Mouse (Mus musculus): Measurements from ENCODE around the gene Cacnb1. TPM values are rescaled to one million over a fixed set of nuclear protein-coding genes. Genes with fewer than 3 reads are reported as not detected.

The Cacnb1 gene
- total RNA-seq, 1 experiment: 6.2 TPM

DNA sequence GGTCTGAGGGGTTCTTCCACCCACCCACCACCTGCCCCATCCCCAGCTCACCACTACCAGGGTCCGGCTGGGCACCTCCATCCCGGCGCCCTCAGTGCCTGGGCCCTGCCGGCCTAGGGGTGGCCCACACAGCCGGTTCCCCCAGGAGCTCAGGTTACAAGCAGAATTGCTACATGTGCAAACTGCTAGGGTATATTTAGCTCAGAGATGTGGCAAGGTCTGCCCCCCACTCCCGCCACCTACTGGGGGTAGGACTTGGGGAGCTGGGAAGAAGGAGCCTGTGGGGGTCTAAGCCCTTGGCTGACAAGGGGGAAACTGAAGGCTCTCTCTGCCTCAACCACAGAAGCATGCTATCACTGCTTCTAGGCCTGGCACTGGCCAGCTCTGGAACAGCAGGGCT is 4.6 kb downstream of the Cacnb1 start:
- peaks cover 3 to 27% of the 10 kb centered on the region in 2 experiments; a peak in 2 of 4 replicates for H3K4me1 ChIP-seq (ENCODE audit: control insufficient read depth in 2 of 2, insufficient read depth in 2 of 2, low read length in 2 of 2, poor library complexity in 1 of 2)
- no peak overlapping the region for H3K9ac ChIP-seq (ENCODE audit: insufficient read depth, low read depth, low read length, poor library complexity, severe bottlenecking)
- in situ Hi-C loops (cut with MboI; ENCODE audit: low sequenced_read_pairs in 2 of 2, unreplicated experiment in 2 of 2): no loop called here
- no peak overlapping the region for H3K27ac ChIP-seq (ENCODE audit: insufficient read depth, low read depth, low read length, poor library complexity, severe bottlenecking)
- no peaks in the 10 kb centered on the region for H3K9me3 ChIP-seq (ENCODE audit: control insufficient read depth, insufficient read depth, low read depth, low read length)
- TF ChIP-seq MAFK (IDR thresholded peaks at IDR 0.05; ENCODE audit: insufficient read depth, low read depth, low read length) (no peak), ZC3H11A (IDR thresholded peaks at IDR 0.05; ENCODE audit: borderline replicate concordance, low read depth, low read length) (no peak), CHD2 (IDR thresholded peaks at IDR 0.05; ENCODE audit: low read depth, low read length) (no peak), ZNF384 (IDR thresholded peaks at IDR 0.05; ENCODE audit: low read depth, low read length) (no peak), HCFC1 (IDR thresholded peaks at IDR 0.05; ENCODE audit: borderline replicate concordance, insufficient read depth, low read length) (no peak)
- H3K36me3 ChIP-seq (ENCODE audit: control insufficient read depth, insufficient read depth, low read length, poor library complexity, severe bottlenecking): peaks cover 9% of the 10 kb centered on the region; the same call in 1 of the 2 replicates
- no peak overlapping the region for H3K4me3 ChIP-seq (ENCODE audit: insufficient read depth in 1 of 2, low read depth in 1 of 2, low read length in 2 of 2, poor library complexity in 1 of 2, severe bottlenecking in 1 of 2)
- DNase-seq (ENCODE audit: low read depth, low spot score): no peak

DNA sequence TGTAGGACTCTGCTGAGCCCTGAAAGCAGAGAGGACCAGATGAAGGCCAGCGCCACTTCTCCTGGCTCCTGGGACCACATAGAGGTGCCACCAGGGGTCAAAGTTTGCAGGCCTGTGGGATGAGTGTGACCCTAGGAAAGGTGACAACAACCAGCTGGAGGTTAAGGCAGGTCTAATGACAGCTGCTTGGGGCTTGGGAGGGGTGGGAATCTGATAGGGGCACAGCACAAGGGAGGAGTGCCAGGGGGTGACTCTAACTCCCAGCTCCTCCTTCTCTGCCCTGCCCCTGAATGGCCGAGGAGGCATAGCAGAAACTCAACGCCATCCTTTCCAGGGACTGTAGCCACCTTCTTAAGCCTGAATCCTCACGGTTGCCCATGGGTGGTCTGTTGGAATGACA is 6.0 kb downstream of the Cacnb1 start:
- DNase-seq (ENCODE audit: low read depth, low spot score): no peak
- Histone ChIP-seq H3K4me3 (ENCODE audit: insufficient read depth in 1 of 2, low read depth in 1 of 2, low read length in 2 of 2, poor library complexity in 1 of 2, severe bottlenecking in 1 of 2) (no peak overlapping the region), H3K9me3 (ENCODE audit: control insufficient read depth, insufficient read depth, low read depth, low read length) (no peaks in the 10 kb centered on the region), H3K27ac (ENCODE audit: insufficient read depth, low read depth, low read length, poor library complexity, severe bottlenecking) (no peak overlapping the region), H3K4me1 (ENCODE audit: control insufficient read depth in 2 of 2, insufficient read depth in 2 of 2, low read length in 2 of 2, poor library complexity in 1 of 2) (peaks cover 5 to 31% of the 10 kb centered on the region in 2 experiments; a peak in 3 of 4 replicates), H3K9ac (ENCODE audit: insufficient read depth, low read depth, low read length, poor library complexity, severe bottlenecking) (no peak overlapping the region), H3K36me3 (ENCODE audit: control insufficient read depth, insufficient read depth, low read length, poor library complexity, severe bottlenecking) (peaks cover 9% of the 10 kb centered on the region; the same call in 1 of the 2 replicates)
- in situ Hi-C loops (cut with MboI; ENCODE audit: low sequenced_read_pairs in 2 of 2, unreplicated experiment in 2 of 2): no loop called here
- no peak for TF ChIP-seq CHD2 (IDR thresholded peaks at IDR 0.05; ENCODE audit: low read depth, low read length)
- TF ChIP-seq ZC3H11A (IDR thresholded peaks at IDR 0.05; ENCODE audit: borderline replicate concordance, low read depth, low read length): no peak
- TF ChIP-seq ZNF384 (IDR thresholded peaks at IDR 0.05; ENCODE audit: low read depth, low read length): no peak
- no peak for TF ChIP-seq MAFK (IDR thresholded peaks at IDR 0.05; ENCODE audit: insufficient read depth, low read depth, low read length)
- no peak for TF ChIP-seq HCFC1 (IDR thresholded peaks at IDR 0.05; ENCODE audit: borderline replicate concordance, insufficient read depth, low read length)

DNA sequence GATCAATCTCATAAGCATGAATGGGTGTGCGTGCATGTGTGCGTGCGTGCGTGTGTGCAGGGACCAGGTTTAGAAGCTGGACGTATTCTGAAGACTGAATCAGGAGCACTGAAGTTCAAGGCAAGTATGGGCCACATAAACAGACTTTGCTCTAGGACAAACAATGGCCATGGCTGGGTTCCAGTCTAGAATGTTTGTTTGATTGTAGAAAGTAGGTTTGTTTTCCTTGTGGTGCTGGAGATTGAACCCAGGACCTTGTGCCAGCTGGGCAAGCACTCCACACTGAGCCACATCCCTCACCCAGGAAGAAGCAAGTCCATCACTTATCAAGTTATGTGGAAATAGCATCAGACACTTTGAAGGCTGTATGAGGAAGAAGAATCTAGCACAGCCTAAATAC is 6.7 kb downstream of the Cacnb1 start:
- TF ChIP-seq MAFK (IDR thresholded peaks at IDR 0.05; ENCODE audit: insufficient read depth, low read depth, low read length) (no peak), HCFC1 (IDR thresholded peaks at IDR 0.05; ENCODE audit: borderline replicate concordance, insufficient read depth, low read length) (no peak), ZNF384 (IDR thresholded peaks at IDR 0.05; ENCODE audit: low read depth, low read length) (no peak), ZC3H11A (IDR thresholded peaks at IDR 0.05; ENCODE audit: borderline replicate concordance, low read depth, low read length) (no peak)
- no peak overlapping the region for H3K27ac ChIP-seq (ENCODE audit: insufficient read depth, low read depth, low read length, poor library complexity, severe bottlenecking)
- no peaks in the 10 kb centered on the region for H3K9me3 ChIP-seq (ENCODE audit: control insufficient read depth, insufficient read depth, low read depth, low read length)
- H3K9ac ChIP-seq (ENCODE audit: insufficient read depth, low read depth, low read length, poor library complexity, severe bottlenecking): no peak overlapping the region
- peaks cover 9% of the 10 kb centered on the region; the same call in 1 of the 2 replicates for H3K36me3 ChIP-seq (ENCODE audit: control insufficient read depth, insufficient read depth, low read length, poor library complexity, severe bottlenecking)
- in situ Hi-C loops (cut with MboI; ENCODE audit: low sequenced_read_pairs in 2 of 2, unreplicated experiment in 2 of 2): no loop called here
- H3K4me1 ChIP-seq (ENCODE audit: control insufficient read depth in 2 of 2, insufficient read depth in 2 of 2, low read length in 2 of 2, poor library complexity in 1 of 2): peaks cover 5 to 32% of the 10 kb centered on the region in 2 experiments; a peak in 3 of 4 replicates
- no peak for DNase-seq (ENCODE audit: low read depth, low spot score)
- H3K4me3 ChIP-seq (ENCODE audit: insufficient read depth in 1 of 2, low read depth in 1 of 2, low read length in 2 of 2, poor library complexity in 1 of 2, severe bottlenecking in 1 of 2): no peak overlapping the region

DNA sequence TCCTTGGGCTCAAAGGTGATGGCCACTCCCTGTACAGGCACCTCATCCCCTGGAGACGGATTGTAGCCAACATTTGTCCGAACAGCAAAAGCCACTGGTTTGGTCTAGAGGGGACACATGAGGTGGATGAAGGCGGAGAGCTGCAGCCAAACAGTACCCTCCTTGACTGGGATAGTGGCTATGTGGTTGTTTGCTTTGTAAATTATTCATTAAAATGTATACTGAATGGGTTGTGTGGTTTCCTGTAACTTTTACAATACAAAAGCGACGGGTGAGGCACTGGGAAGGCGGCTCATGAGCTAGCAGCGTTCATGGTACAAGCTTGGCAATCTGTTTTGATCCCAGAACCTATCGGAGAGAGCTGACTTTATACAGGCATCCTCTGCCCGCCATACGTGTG is 10.0 kb downstream of the Cacnb1 start:
- in situ Hi-C loops (cut with MboI; ENCODE audit: low sequenced_read_pairs in 2 of 2, unreplicated experiment in 2 of 2): no loop called here
- no peak for TF ChIP-seq ZC3H11A (IDR thresholded peaks at IDR 0.05; ENCODE audit: borderline replicate concordance, low read depth, low read length)
- no peak for TF ChIP-seq MAFK (IDR thresholded peaks at IDR 0.05; ENCODE audit: insufficient read depth, low read depth, low read length)
- TF ChIP-seq CHD2 (IDR thresholded peaks at IDR 0.05; ENCODE audit: low read depth, low read length): no peak
- no peak for TF ChIP-seq HCFC1 (IDR thresholded peaks at IDR 0.05; ENCODE audit: borderline replicate concordance, insufficient read depth, low read length)
- no peak for TF ChIP-seq ZNF384 (IDR thresholded peaks at IDR 0.05; ENCODE audit: low read depth, low read length)
- Histone ChIP-seq H3K4me1 (ENCODE audit: control insufficient read depth in 2 of 2, insufficient read depth in 2 of 2, low read length in 2 of 2, poor library complexity in 1 of 2) (peaks cover 2 to 17% of the 10 kb centered on the region in 2 experiments; a peak in 3 of 4 replicates), H3K27ac (ENCODE audit: insufficient read depth, low read depth, low read length, poor library complexity, severe bottlenecking) (peak overlapping the region; percentile 38; the same call in 1 of the 2 replicates), H3K9me3 (ENCODE audit: control insufficient read depth, insufficient read depth, low read depth, low read length) (no peaks in the 10 kb centered on the region), H3K36me3 (ENCODE audit: control insufficient read depth, insufficient read depth, low read length, poor library complexity, severe bottlenecking) (peaks cover 22% of the 10 kb centered on the region; the same call in 1 of the 2 replicates), H3K4me3 (ENCODE audit: insufficient read depth in 1 of 2, low read depth in 1 of 2, low read length in 2 of 2, poor library complexity in 1 of 2, severe bottlenecking in 1 of 2) (peak overlapping the region; percentile 16 to 55), H3K9ac (ENCODE audit: insufficient read depth, low read depth, low read length, poor library complexity, severe bottlenecking) (peak overlapping the region; percentile 48; the same call in 1 of the 2 replicates)
- DNase-seq (ENCODE audit: low read depth, low spot score): no peak

Data from ES-E14 (cell line).